ENCODE assay signal across 29 mouse cellular contexts in the genomic region with DNA sequence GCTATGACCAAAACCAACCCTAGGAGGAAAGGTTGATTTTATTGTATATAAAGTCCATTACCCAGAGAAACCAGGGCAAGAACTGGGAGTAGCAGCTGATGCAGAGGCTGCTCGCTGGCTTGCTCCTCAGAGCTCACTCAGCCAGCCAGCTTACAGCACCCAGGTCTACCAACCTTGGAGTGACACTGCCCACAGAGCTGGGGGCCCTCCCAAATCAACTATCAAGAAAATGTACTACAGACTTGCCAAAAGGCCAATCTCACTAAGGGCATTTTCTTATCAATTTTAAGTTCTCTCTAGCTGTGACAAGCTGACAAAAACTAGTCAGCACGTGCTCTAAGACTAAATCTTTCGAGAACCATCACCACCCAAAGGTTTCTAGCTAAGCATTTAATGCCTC. TPM values are rescaled to one million over a fixed set of nuclear protein-coding genes. Genes with fewer than 3 reads are reported as not detected.
"Had no signal": no experiment of that assay in that cellular context is flagged by ENCODE, and none has a peak within 500 bp of the region (broad histone marks: within the 10 kb centered on the region; RNA-seq: fewer than 3 reads in every experiment).

No protein-coding gene starts in this region.

- H3K9me3 ChIP-seq: hindbrain, embryonic 15.5 days; intestine, embryonic 15.5 days; lung, embryonic 15.5 days; megakaryocyte, embryonic 14.5 days; neural tube, embryonic 12.5 days; neural tube, embryonic 15.5 days had no signal

- H3K9ac ChIP-seq: hindbrain, embryonic 15.5 days; intestine, embryonic 15.5 days; lung, embryonic 15.5 days; neural tube, embryonic 12.5 days; neural tube, embryonic 15.5 days had no signal

- H3K27me3 ChIP-seq: hindbrain, embryonic 15.5 days; intestine, embryonic 15.5 days; lung, embryonic 15.5 days; megakaryocyte, embryonic 14.5 days; neural tube, embryonic 12.5 days; neural tube, embryonic 15.5 days had no signal

- ATAC-seq: intestine, embryonic 15.5 days had no signal

- H3K4me2 ChIP-seq: hindbrain, embryonic 15.5 days; intestine, embryonic 15.5 days; lung, embryonic 15.5 days; midbrain, embryonic 11.5 days; neural tube, embryonic 12.5 days; neural tube, embryonic 15.5 days had no signal

- H3K4me3 ChIP-seq: hindbrain, embryonic 15.5 days; intestine, embryonic 15.5 days; lung, embryonic 15.5 days; megakaryocyte, embryonic 14.5 days; neural tube, embryonic 12.5 days; neural tube, embryonic 15.5 days had no signal

- DNase-seq: kidney, adult 18-20 months; kidney, postnatal 36 days; layer of hippocampus, adult 9-11 months; lung, adult 18-20 months; lung, postnatal 10 days; lung, postnatal 36 days; midbrain, embryonic 14.5 days; retina, postnatal 1 day; right cerebral cortex, postnatal 25 days; thymus, adult 2 months; thymus, postnatal 14 days; thymus, postnatal 4 days had no signal

- H3K27ac ChIP-seq: hindbrain, embryonic 15.5 days; intestine, embryonic 15.5 days; kidney, postnatal 0 days; lung, embryonic 15.5 days; neural tube, embryonic 12.5 days; neural tube, embryonic 15.5 days had no signal

RNA-seq across cellular contexts. Expression of gene Gm9999, which starts 12.2 kb away (rescaled TPM):
- total RNA-seq: layer of hippocampus, postnatal 25 days; left cerebral cortex, adult 18-20 months; left cerebral cortex, postnatal 25 days; midbrain, postnatal 0 days had no signal
- polyA plus RNA-seq: hindbrain, embryonic 15.5 days; intestine, embryonic 15.5 days; kidney, embryonic 14.5 days; kidney, postnatal 0 days; limb, embryonic 11.5 days; limb, embryonic 14.5 days; lung, embryonic 15.5 days; midbrain, embryonic 11.5 days; midbrain, embryonic 14.5 days; midbrain, postnatal 0 days; neural tube, embryonic 12.5 days; neural tube, embryonic 15.5 days; spleen, adult 2 months; stomach, embryonic 16.5 days had no signal
